Mouse (Mus musculus): ENCODE data around the gene Fam214a.

- TF ChIP-seq POLR2A (IDR thresholded peaks at IDR 0.05; ENCODE audit: insufficient read depth, low read depth, low read length), result no peak
- no peak for TF ChIP-seq CTCF (IDR thresholded peaks at IDR 0.05; ENCODE audit: insufficient read depth, low read depth, low read length)
These were observed 89.3 kb downstream of the Fam214a start for GRCm38 (mm10) chr9:75041840-75042525.
